Mouse (Mus musculus) myocyte (in vitro differentiated cells): ENCODE results near the gene Cenpu. TPM values are rescaled to one million over a fixed set of nuclear protein-coding genes. Genes with fewer than 3 reads are reported as not detected.

Experiments used
- H3K27me3 ChIP-seq: one replicate; pipeline ENCODE4 v1.6.1; 2011; ENCODE audit not compliant: control insufficient read depth, insufficient read depth, insufficient read length
- H3K36me3 ChIP-seq: one replicate; pipeline ENCODE4 v1.6.1; 2011; ENCODE audit not compliant: control insufficient read depth, insufficient read depth
- H3K4me2 ChIP-seq: one replicate; pipeline ENCODE4 v1.6.1; 2011; ENCODE audit warnings: low read depth, control low read depth
- H3K4me3 ChIP-seq: one replicate; pipeline ENCODE4 v1.5.1; 2011; ENCODE audit warnings: mild to moderate bottlenecking, control low read depth, moderate library complexity
- H3K79me2 ChIP-seq: one replicate; pipeline ENCODE4 v1.6.1; 2011; ENCODE audit not compliant: control insufficient read depth, insufficient read depth
- H3ac ChIP-seq: one replicate; pipeline ENCODE4 v1.6.1; 2011; ENCODE audit not compliant: control insufficient read depth, insufficient read length
- CEBPB ChIP-seq: IDR thresholded peaks from 2 replicates; pipeline ENCODE4 v1.6.1; 2011; ENCODE audit warnings: mild to moderate bottlenecking, moderate library complexity; ENCODE audit not compliant: poor library complexity, insufficient read depth, severe bottlenecking
- E2F4 ChIP-seq: IDR thresholded peaks from one replicate; pipeline ENCODE4 v1.6.1; 2011; ENCODE audit warnings: mild to moderate bottlenecking, control low read depth, moderate library complexity; ENCODE audit not compliant: insufficient read depth
- MAX ChIP-seq: IDR thresholded peaks from one replicate; pipeline ENCODE4 v1.6.1; 2011; ENCODE audit warnings: low read depth, mild to moderate bottlenecking, control low read depth
- MYOD1 ChIP-seq, 3 experiments: IDR thresholded peaks; one replicate each; pipeline ENCODE4 v1.6.1; 2011; ENCODE audit warnings: control low read depth in 2 of 3, low read depth in 2 of 3, mild to moderate bottlenecking in 2 of 3, moderate library complexity in 1 of 3; ENCODE audit not compliant: insufficient read length in 2 of 3, control insufficient read depth in 1 of 3
- MYOG ChIP-seq, 3 experiments: IDR thresholded peaks; one replicate each; pipeline ENCODE4 v1.6.1; 2011; ENCODE audit warnings: control low read depth in 2 of 3, low read depth in 2 of 3, mild to moderate bottlenecking in 2 of 3; ENCODE audit not compliant: insufficient read length in 2 of 3, control insufficient read depth in 1 of 3, insufficient read depth in 1 of 3
- POLR2A ChIP-seq: IDR thresholded peaks from one replicate; pipeline ENCODE4 v1.6.1; 2011; ENCODE audit warnings: low read depth, mild to moderate bottlenecking, control low read depth, moderate library complexity; ENCODE audit not compliant: insufficient read length
- POLR2AphosphoS2 ChIP-seq: IDR thresholded peaks from one replicate; pipeline ENCODE4 v1.6.1; 2011; ENCODE audit warnings: low read depth, control low read depth; ENCODE audit not compliant: insufficient read length
- REST ChIP-seq: IDR thresholded peaks from one replicate; pipeline ENCODE4 v1.6.1; 2011; ENCODE audit warnings: mild to moderate bottlenecking, control low read depth, moderate library complexity; ENCODE audit not compliant: insufficient read depth, insufficient read length
- SRF ChIP-seq: IDR thresholded peaks from one replicate; pipeline ENCODE4 v1.6.1; 2011; ENCODE audit warnings: low read depth; ENCODE audit not compliant: control insufficient read depth, insufficient read length
- TCF12 ChIP-seq: IDR thresholded peaks from one replicate; pipeline ENCODE4 v1.6.1; 2011; ENCODE audit warnings: mild to moderate bottlenecking, control low read depth; ENCODE audit not compliant: poor library complexity, insufficient read depth, severe bottlenecking
- TCF3 ChIP-seq: IDR thresholded peaks from one replicate; pipeline ENCODE4 v1.6.1; 2011; ENCODE audit warnings: low read depth, control low read depth; ENCODE audit not compliant: insufficient read length
- USF1 ChIP-seq: IDR thresholded peaks from one replicate; pipeline ENCODE4 v1.6.1; 2011; ENCODE audit warnings: low read depth, mild to moderate bottlenecking, control low read depth, moderate library complexity
- polyA plus RNA-seq: library from polyadenylated mRNA; unstranded; fragments of >200 nt; fragmentation: generic; extraction: Trizol; gene quantifications from one replicate; pipeline ENCODE4 v1.2.1, GENCODE M21; 2012; ENCODE audit warnings: missing spikeins

Gene Cenpu
- polyA plus RNA-seq, 1 experiment = 2.0 TPM

DNA sequence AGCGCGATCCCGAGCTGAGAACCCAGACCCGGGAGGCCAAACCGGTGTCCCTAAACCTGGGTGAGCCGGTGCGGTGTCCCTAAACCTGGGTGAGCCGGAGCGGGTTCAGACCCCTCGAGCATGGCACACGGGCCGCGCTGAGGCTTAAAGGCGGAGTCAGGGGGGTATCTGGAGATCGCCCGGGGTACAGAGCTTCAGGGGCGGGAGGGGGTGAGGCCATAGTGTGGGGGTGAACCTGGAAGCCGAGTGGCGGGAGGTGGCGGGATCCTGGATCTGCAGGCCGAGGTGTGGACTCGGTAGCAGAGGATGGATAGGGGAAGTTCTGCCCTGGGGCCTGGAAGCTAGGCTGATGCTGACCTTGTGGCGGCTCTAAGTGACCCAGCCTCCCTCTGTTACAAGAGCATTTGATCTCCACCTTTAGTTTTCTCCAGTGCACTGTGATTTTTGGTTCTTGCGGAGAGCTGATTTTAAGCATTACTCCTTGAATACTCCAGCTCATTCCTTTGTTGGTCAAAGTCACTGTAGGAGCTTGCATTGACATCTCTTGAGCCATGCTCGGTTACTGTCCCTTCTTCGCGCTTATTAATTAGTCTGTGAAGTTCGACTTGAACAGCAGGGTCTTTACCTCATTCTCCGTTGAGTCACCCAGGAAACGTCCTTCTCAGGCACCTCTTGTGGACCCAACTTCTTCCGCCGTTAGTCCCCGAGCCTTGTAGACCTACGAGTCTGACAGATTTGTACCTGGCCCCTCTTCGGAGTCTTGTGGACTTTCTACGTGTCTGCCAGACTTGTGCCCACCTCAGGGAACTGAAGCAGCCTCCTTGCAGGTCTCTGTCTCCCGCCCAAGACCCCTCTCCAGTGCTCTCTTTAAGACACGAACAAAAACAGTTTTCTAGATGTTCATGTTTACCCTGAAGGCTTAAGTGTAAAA lies 66.1 kb downstream of the Cenpu start:
- Histone ChIP-seq H3K79me2 (peaks cover 50% of the 10 kb centered on the region), H3K4me3 (peak overlapping the region; percentile 81), H3K27me3 (no peaks in the 10 kb centered on the region), H3ac (peak overlapping the region; percentile 11), H3K36me3 (no peaks in the 10 kb centered on the region), H3K4me2 (peak overlapping the region; percentile 90)
- TF ChIP-seq MYOD1 (IDR thresholded peaks at IDR 0.05; ENCODE audit: control insufficient read depth in 1 of 3, insufficient read length in 2 of 3, low read depth in 2 of 3) (no peak), REST (no peak), E2F4 (no peak), POLR2AphosphoS2 (no peak), CEBPB (no peak), MAX (no peak), USF1 (no peak), SRF (no peak), TCF12 (no peak), POLR2A (no peak)

DNA sequence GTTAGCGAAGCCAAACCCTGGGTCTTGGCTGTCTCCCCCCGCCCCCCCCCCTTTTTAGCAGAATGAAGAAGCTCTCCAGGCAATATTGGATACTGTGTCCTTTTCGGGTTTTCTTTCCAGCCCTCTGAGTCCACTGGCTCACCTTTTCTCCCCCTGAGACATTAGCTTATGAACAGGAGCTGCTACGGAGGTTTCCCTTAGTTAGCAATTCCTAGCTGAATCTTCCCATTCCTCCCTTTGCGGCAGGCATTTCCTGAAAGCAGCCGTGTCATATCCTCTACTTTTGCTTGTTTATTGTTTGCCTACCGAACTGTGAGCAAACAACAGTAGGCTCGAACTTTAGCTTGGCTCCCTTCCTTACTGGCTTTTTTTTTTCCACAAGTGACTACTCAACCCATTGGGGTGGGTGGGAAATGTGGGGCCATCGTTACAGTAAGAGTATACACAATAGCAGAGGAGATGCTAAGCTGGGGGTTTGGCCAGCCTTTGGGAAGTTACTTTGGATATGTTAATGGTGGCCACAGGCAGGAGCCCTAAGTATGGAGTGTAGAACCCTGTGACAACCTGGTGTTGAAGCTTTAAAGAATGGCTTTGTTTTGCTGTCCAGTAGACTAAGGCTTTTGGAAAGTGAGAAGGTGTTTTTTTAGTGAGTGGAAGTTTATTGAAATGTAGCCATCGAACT lies 67.0 kb downstream of the Cenpu start:
- TF ChIP-seq MYOG (IDR thresholded peaks at IDR 0.05; ENCODE audit: control insufficient read depth in 1 of 3, insufficient read depth in 1 of 3, insufficient read length in 2 of 3, low read depth in 2 of 3) (no peak), POLR2A (no peak), REST (no peak), TCF3 (no peak), USF1 (no peak)
- no peak overlapping the region for H3ac ChIP-seq

DNA sequence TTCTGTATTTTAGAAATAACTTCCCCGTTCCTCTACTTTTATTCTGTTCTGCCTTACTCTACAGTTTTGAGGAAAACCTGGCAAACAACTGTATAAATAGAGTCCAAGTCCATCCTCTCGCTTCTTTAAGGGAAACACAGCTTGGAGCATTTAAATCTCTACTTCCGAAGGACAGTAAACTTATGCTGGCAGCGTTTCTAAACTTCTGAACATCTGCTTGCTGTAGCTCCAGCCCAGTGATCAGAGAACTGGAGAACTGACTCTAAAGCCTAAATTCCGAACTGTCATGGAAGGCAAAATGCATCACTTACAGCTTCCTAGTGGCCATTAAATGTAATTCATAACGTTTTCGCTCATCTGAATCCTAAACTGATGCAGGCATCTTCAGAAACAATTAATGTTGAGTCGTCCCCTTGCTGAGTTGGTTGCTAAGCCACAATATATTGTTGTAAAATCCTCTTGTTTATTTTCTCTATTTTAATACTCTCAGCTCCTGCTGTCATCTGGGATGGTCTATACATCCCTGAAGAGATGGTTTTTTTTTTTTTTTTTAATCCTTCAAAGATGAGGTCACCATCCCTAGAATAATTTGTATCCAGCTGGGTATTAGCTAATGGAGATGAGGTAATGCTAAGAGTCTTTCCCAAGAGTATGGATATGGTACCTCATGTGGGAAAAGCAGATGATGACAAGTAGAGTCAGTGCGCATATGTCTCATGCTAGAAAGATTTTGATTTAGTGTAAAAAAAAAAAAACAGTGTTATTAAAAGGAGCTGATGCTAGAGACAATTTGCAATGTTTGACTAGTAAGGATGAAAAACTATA lies 70.8 kb downstream of the Cenpu start:
- no peak overlapping the region for H3ac ChIP-seq
- H3K4me3 ChIP-seq = no peak overlapping the region
- no peaks in the 10 kb centered on the region for H3K36me3 ChIP-seq
- H3K27me3 ChIP-seq = no peaks in the 10 kb centered on the region
- peaks cover 96% of the 10 kb centered on the region for H3K79me2 ChIP-seq
- H3K4me2 ChIP-seq = no peak overlapping the region
- no peak for TF ChIP-seq TCF3
- no peak for TF ChIP-seq E2F4
- no peak for TF ChIP-seq TCF12
- no peak for TF ChIP-seq USF1
- TF ChIP-seq POLR2AphosphoS2 = no peak
- TF ChIP-seq MYOD1 (IDR thresholded peaks at IDR 0.05; ENCODE audit: control insufficient read depth in 1 of 3, insufficient read length in 2 of 3, low read depth in 2 of 3) = no peak
- no peak for TF ChIP-seq MYOG (IDR thresholded peaks at IDR 0.05; ENCODE audit: control insufficient read depth in 1 of 3, insufficient read depth in 1 of 3, insufficient read length in 2 of 3, low read depth in 2 of 3)
- TF ChIP-seq SRF = no peak
- TF ChIP-seq CEBPB = no peak
- TF ChIP-seq POLR2A = no peak
- no peak for TF ChIP-seq MAX
- TF ChIP-seq REST = no peak

More for the DNA sequence above, 67.0 kb downstream of the Cenpu start:
- H3K4me3 ChIP-seq = peak overlapping the region; percentile 81
- no peaks in the 10 kb centered on the region for H3K36me3 ChIP-seq
- peaks cover 58% of the 10 kb centered on the region for H3K79me2 ChIP-seq
- H3K4me2 ChIP-seq = peak overlapping the region; percentile 90
- no peaks in the 10 kb centered on the region for H3K27me3 ChIP-seq

DNA sequence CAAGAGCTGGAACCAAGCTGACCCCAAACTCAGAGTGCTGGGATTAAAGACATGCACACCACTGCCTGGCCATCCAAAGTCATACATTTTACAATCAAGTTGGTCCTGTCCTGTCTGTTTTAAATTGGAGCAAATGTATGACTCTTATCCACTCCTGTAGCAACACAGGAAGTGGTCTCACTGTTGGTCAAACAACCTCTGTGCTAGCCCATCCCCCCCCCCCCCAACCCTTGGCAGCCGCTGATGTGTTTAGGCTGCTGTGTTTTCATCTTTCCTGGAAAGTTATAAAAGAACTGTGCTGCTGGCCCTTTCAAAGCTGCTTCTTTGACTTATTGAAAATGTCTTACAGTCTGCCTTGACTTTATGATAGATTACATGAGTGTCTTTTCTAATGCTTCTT lies 73.3 kb downstream of the Cenpu start:
- Histone ChIP-seq H3K4me3 (no peak overlapping the region), H3K27me3 (no peaks in the 10 kb centered on the region), H3K79me2 (peaks cover 92% of the 10 kb centered on the region), H3K4me2 (no peak overlapping the region), H3K36me3 (no peaks in the 10 kb centered on the region), H3ac (no peak overlapping the region)
- TF ChIP-seq USF1 (no peak), MYOD1 (IDR thresholded peaks at IDR 0.05; ENCODE audit: control insufficient read depth in 1 of 3, insufficient read length in 2 of 3, low read depth in 2 of 3) (no peak), CEBPB (no peak), MAX (no peak), E2F4 (no peak), POLR2AphosphoS2 (no peak), TCF3 (no peak), POLR2A (no peak), MYOG (IDR thresholded peaks at IDR 0.05; ENCODE audit: control insufficient read depth in 1 of 3, insufficient read depth in 1 of 3, insufficient read length in 2 of 3, low read depth in 2 of 3) (no peak), REST (no peak), TCF12 (no peak), SRF (no peak)
